Mouse (Mus musculus): ENCODE data around the gene Ifitm3. TPM values are rescaled to one million over a fixed set of nuclear protein-coding genes. Genes with fewer than 3 reads are reported as not detected.

Gene Ifitm3
- polyA plus RNA-seq, 1 experiment from 2014 or later, result 334 TPM

- peak; percentile 78 for ATAC-seq
- Histone ChIP-seq H3K4me1 (replicated peaks; ENCODE audit: control insufficient read depth, insufficient read depth, low read length) (0 out of 2 replicates have a peak, but pooled peaks cover 4% of the 10 kb centered on the region), H3K4me2 (replicated peaks; ENCODE audit: low read depth) (peak overlapping the region; percentile 75), H3K9ac (ENCODE audit: low read depth, low read length) (peak overlapping the region; percentile 34; the same call in 1 of the 2 replicates), H3K36me3 (ENCODE audit: control insufficient read depth, insufficient read depth) (no peaks in the 10 kb centered on the region), H3K27ac (ENCODE audit: low read depth, low read length) (peak overlapping the region; percentile 88), H3K9me3 (ENCODE audit: control insufficient read depth) (no peaks in the 10 kb centered on the region), H3K4me3 (ENCODE audit: low read depth, low read length) (peak overlapping the region; percentile 23), H3K27me3 (replicated peaks; ENCODE audit: control insufficient read depth, insufficient read depth, low read length) (no peaks in the 10 kb centered on the region)
- WGBS, result 11% methylated on average over 14 of the region's 19 CpGs
- TF ChIP-seq CTCF (IDR thresholded peaks at IDR 0.05; ENCODE audit: low read depth), result no peak
Measured at GRCm38 (mm10) chr7:141047581-141048225, 37.1 kb upstream of the Ifitm3 start.

DNA sequence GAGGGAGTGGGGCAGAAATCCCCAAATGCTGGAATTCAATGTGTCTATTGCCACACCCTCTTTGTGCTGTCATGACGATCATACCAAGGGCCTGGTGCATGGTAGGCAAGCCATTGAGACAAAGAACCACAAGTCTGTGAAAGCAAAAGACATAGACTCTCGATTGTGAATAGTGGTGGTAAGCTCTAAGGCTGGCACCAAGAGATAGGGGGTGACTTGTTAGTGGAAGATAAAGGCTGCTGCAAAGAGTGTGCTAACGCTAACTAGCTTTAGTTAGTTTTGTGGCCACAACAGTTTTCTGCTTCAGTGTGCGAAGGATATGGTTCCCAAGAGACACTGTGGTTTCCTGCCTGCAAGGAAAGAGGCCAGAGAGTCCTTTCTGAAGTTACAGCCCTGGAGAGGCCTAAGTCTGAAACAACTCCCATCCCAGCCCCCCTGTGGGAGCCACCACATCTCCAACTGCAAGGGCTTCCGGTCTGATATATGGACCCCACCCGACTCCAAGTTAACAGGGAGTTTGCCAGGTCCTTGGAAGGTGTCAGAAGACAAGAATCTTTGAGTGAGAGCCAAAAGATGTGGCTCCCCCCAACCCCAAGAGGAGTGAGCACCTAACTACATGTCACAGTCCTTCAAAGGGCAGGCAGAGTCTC lies 36.5 kb upstream of the Ifitm3 start:
- H3K9me3 ChIP-seq (ENCODE audit: control insufficient read depth), result no peaks in the 10 kb centered on the region
- no peak overlapping the region for H3K9ac ChIP-seq (ENCODE audit: low read depth, low read length)
- TF ChIP-seq CTCF (IDR thresholded peaks at IDR 0.05; ENCODE audit: low read depth), result no peak
- 62% methylated on average over 6 of the region's 6 CpGs for WGBS
- H3K4me1 ChIP-seq (replicated peaks; ENCODE audit: control insufficient read depth, insufficient read depth, low read length), result 0 out of 2 replicates have a peak, but pooled peaks cover 4% of the 10 kb centered on the region
- peak overlapping the region; percentile 75; the same call in 1 of the 2 replicates for H3K4me2 ChIP-seq (replicated peaks; ENCODE audit: low read depth)
- no peak overlapping the region for H3K4me3 ChIP-seq (ENCODE audit: low read depth, low read length)
- H3K27me3 ChIP-seq (replicated peaks; ENCODE audit: control insufficient read depth, insufficient read depth, low read length), result no peaks in the 10 kb centered on the region
- H3K36me3 ChIP-seq (ENCODE audit: control insufficient read depth, insufficient read depth), result no peaks in the 10 kb centered on the region
- ATAC-seq, result no peak
- peak overlapping the region; percentile 76 for H3K27ac ChIP-seq (ENCODE audit: low read depth, low read length)

DNA sequence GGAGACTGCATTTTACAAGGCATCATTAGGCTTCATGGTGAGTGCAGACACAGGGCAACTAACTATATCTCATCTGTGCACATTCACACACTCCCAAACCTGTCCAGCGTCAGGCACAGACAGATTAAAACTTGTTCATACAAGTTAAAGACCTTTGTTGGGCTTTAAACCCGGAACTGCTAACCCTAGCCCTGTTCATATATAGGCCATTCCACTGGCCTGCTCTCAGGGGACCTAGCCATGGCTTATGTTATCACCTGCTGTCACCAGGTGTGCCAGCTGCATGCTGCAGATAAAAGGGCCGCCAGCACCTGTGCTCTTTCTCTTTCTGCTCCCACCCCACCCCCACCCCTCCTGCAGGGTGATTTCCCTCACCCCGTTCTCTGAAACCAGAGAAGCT lies 32.0 kb upstream of the Ifitm3 start:
- no peaks in the 10 kb centered on the region for H3K27me3 ChIP-seq (replicated peaks; ENCODE audit: control insufficient read depth, insufficient read depth, low read length)
- H3K4me2 ChIP-seq (replicated peaks; ENCODE audit: low read depth), result no peak overlapping the region
- no peaks in the 10 kb centered on the region for H3K36me3 ChIP-seq (ENCODE audit: control insufficient read depth, insufficient read depth)
- no peaks in the 10 kb centered on the region; the same call in 1 of the 2 replicates for H3K4me1 ChIP-seq (replicated peaks; ENCODE audit: control insufficient read depth, insufficient read depth, low read length)
- H3K27ac ChIP-seq (ENCODE audit: low read depth, low read length), result no peak overlapping the region
- no peak for TF ChIP-seq CTCF (IDR thresholded peaks at IDR 0.05; ENCODE audit: low read depth)
- H3K4me3 ChIP-seq (ENCODE audit: low read depth, low read length), result no peak overlapping the region
- H3K9ac ChIP-seq (ENCODE audit: low read depth, low read length), result no peak overlapping the region
- WGBS, result 23% methylated on average over 4 of the region's 4 CpGs
- no peaks in the 10 kb centered on the region for H3K9me3 ChIP-seq (ENCODE audit: control insufficient read depth)
- ATAC-seq, result peak; percentile 81

DNA sequence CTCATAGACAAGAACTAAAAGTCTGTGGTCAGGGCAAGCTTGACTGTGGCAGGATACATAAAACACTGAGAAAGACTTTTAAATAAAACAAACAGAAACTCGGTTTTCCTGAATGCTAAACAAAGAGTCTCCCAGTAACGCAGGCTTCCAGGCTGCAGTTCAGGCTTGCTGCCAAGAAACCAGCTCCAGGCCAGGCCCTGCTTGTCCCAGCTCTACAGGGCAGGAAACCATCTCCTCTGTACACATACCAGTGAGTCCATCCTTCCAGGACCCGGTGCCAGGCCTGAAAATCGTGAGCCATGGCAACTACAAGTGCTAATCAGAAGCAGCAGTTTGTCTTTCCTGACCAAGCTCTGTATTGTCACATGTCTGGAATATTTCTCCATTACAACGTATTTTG lies 31.1 kb upstream of the Ifitm3 start:
- no peak for TF ChIP-seq CTCF (IDR thresholded peaks at IDR 0.05; ENCODE audit: low read depth)
- Histone ChIP-seq H3K27me3 (replicated peaks; ENCODE audit: control insufficient read depth, insufficient read depth, low read length) (no peaks in the 10 kb centered on the region), H3K4me1 (replicated peaks; ENCODE audit: control insufficient read depth, insufficient read depth, low read length) (no peaks in the 10 kb centered on the region; the same call in 1 of the 2 replicates), H3K4me2 (replicated peaks; ENCODE audit: low read depth) (0 out of 2 replicates have a peak overlapping the region, but pooled peaks have one; percentile 9), H3K4me3 (ENCODE audit: low read depth, low read length) (no peak overlapping the region), H3K9ac (ENCODE audit: low read depth, low read length) (no peak overlapping the region), H3K9me3 (ENCODE audit: control insufficient read depth) (no peaks in the 10 kb centered on the region), H3K27ac (ENCODE audit: low read depth, low read length) (peak overlapping the region; percentile 46), H3K36me3 (ENCODE audit: control insufficient read depth, insufficient read depth) (no peaks in the 10 kb centered on the region)
- ATAC-seq, result peak; percentile 49
- WGBS, result 18% methylated on average over 5 of the region's 5 CpGs

GRCm38 (mm10) chr7:141040867-141041606 lies 30.5 kb upstream of the Ifitm3 start:
- 29% methylated on average over 6 of the region's 9 CpGs for WGBS
- no peak overlapping the region for H3K4me2 ChIP-seq (replicated peaks; ENCODE audit: low read depth)

More at GRCm38 (mm10) chr7:141040867-141041606, 30.5 kb upstream of the Ifitm3 start:
- H3K9me3 ChIP-seq (ENCODE audit: control insufficient read depth), result no peaks in the 10 kb centered on the region
- H3K4me1 ChIP-seq (replicated peaks; ENCODE audit: control insufficient read depth, insufficient read depth, low read length), result no peaks in the 10 kb centered on the region; the same call in 1 of the 2 replicates
- 0 out of 2 replicates have a peak overlapping the region, but pooled peaks have one; percentile 11 for H3K9ac ChIP-seq (ENCODE audit: low read depth, low read length)
- H3K27me3 ChIP-seq (replicated peaks; ENCODE audit: control insufficient read depth, insufficient read depth, low read length), result no peaks in the 10 kb centered on the region
- H3K36me3 ChIP-seq (ENCODE audit: control insufficient read depth, insufficient read depth), result no peaks in the 10 kb centered on the region
- ATAC-seq, result no peak
- no peak for TF ChIP-seq CTCF (IDR thresholded peaks at IDR 0.05; ENCODE audit: low read depth)
- peak overlapping the region; percentile 50 for H3K27ac ChIP-seq (ENCODE audit: low read depth, low read length)
- no peak overlapping the region for H3K4me3 ChIP-seq (ENCODE audit: low read depth, low read length)
